ENCODE assay signal across 8 mouse cellular contexts in genomic region chr2:5950766-5951595, GRCm38 (mm10). TPM values are rescaled to one million over a fixed set of nuclear protein-coding genes. Genes with fewer than 3 reads are reported as not detected.
A peak's percentile ranks its signal among the peaks of the same experiment; 100 is the strongest.
DNase-seq lines count a peak whose midpoint lies in the region; ATAC-seq and TF ChIP-seq lines count a peak whose summit lies in the region.

Gene Upf2, plus strand, starts transcription at chr2:5951469.

- peak within 1 kb of the TSS; percentile 97 for H3K27ac ChIP-seq in forebrain, embryonic 10.5 days
- peak within 1 kb of the TSS; percentile 87 for H3K27ac ChIP-seq in heart, embryonic 15.5 days
- peak within 1 kb of the TSS; percentile 60 for H3K27ac ChIP-seq in liver, embryonic 14.5 days
- H3K27ac ChIP-seq in neural tube, embryonic 11.5 days (ENCODE audit: low read depth, low read length), result peak within 1 kb of the TSS; percentile 73
- H3K27ac ChIP-seq in stomach, postnatal 0 days (replicated peaks), result peak within 1 kb of the TSS; percentile 92

- H3K4me2 ChIP-seq in heart, embryonic 15.5 days, result peak within 1 kb of the TSS; percentile 87
- peak within 1 kb of the TSS; percentile 79 for H3K4me2 ChIP-seq in liver, embryonic 14.5 days (ENCODE audit: low read depth)
- peak within 1 kb of the TSS; percentile 79 for H3K4me2 ChIP-seq in neural tube, embryonic 11.5 days (ENCODE audit: low read depth)
- peak within 1 kb of the TSS; percentile 84 for H3K4me2 ChIP-seq in stomach, postnatal 0 days (replicated peaks; ENCODE audit: low read depth)

- peak within 1 kb of the TSS; percentile 98 for H3K4me3 ChIP-seq in forebrain, embryonic 10.5 days
- peak within 1 kb of the TSS; percentile 99 for H3K4me3 ChIP-seq in heart, embryonic 15.5 days
- H3K4me3 ChIP-seq in liver, embryonic 14.5 days (ENCODE audit: insufficient read depth in 1 of 2, low read depth in 2 of 2, low read length in 2 of 2), result peak within 1 kb of the TSS; percentile 89 to 100
- H3K4me3 ChIP-seq in neural tube, embryonic 11.5 days (ENCODE audit: low read depth, low read length), result peak within 1 kb of the TSS; percentile 98
- peak within 1 kb of the TSS; percentile 99 for H3K4me3 ChIP-seq in stomach, postnatal 0 days (ENCODE audit: low read depth, low read length)

- no peak for TF ChIP-seq CTCF in liver, embryonic 14.5 days (IDR thresholded peaks at IDR 0.05; ENCODE audit: low read depth)
- 0 out of 2 replicates have a peak, but pooled peaks have one; percentile 25 for TF ChIP-seq CTCF in stomach, postnatal 0 days (IDR thresholded peaks at IDR 0.05; ENCODE audit: low read depth)

- ATAC-seq in heart, embryonic 15.5 days (replicated peaks; ENCODE audit: insufficient number of reproducible peaks, insufficient read depth, low FRiP score, low read depth), result peak; percentile 95
- ATAC-seq in liver, embryonic 14.5 days (ENCODE audit: insufficient read depth), result peak; percentile 96
- peak; percentile 93 for ATAC-seq in neural tube, embryonic 11.5 days (ENCODE audit: insufficient read depth, low FRiP score, low TSS enrichment)
- peak; percentile 96 for ATAC-seq in stomach, postnatal 0 days (ENCODE audit: low FRiP score, low TSS enrichment)

- no peaks in the 10 kb centered on the region for H3K27me3 ChIP-seq in forebrain, embryonic 10.5 days (ENCODE audit: poor library complexity, severe bottlenecking)
- no peaks in the 10 kb centered on the region for H3K27me3 ChIP-seq in heart, embryonic 15.5 days
- H3K27me3 ChIP-seq in liver, embryonic 14.5 days (ENCODE audit: control insufficient read depth, insufficient read depth, low read length), result no peaks in the 10 kb centered on the region
- H3K27me3 ChIP-seq in neural tube, embryonic 11.5 days (ENCODE audit: control insufficient read depth, insufficient read depth, low read length), result no peaks in the 10 kb centered on the region
- no peaks in the 10 kb centered on the region for H3K27me3 ChIP-seq in stomach, postnatal 0 days (ENCODE audit: control insufficient read depth, insufficient read depth, low read length)

- peaks cover 17% of the 10 kb centered on the region for H3K4me1 ChIP-seq in forebrain, embryonic 10.5 days
- peaks cover 11% of the 10 kb centered on the region for H3K4me1 ChIP-seq in heart, embryonic 15.5 days (replicated peaks)
- H3K4me1 ChIP-seq in liver, embryonic 14.5 days (replicated peaks; ENCODE audit: control insufficient read depth in 2 of 2, insufficient read depth in 2 of 2, low read length in 1 of 2), result peaks cover 6 to 16% of the 10 kb centered on the region in 2 experiments
- H3K4me1 ChIP-seq in neural tube, embryonic 11.5 days (ENCODE audit: control insufficient read depth, insufficient read depth, low read length), result no peaks in the 10 kb centered on the region
- H3K4me1 ChIP-seq in stomach, postnatal 0 days (replicated peaks; ENCODE audit: control insufficient read depth, insufficient read depth), result no peaks in the 10 kb centered on the region

- WGBS in forebrain, embryonic 10.5 days, result 0% methylated on average over 39 of the region's 54 CpGs
- under 1% methylated on average over 44 of the region's 54 CpGs for WGBS in heart, embryonic 15.5 days
- under 1% methylated on average over 44 of the region's 54 CpGs for WGBS in liver, embryonic 14.5 days (ENCODE audit: insufficient replicate concordance)
- under 1% methylated on average over 40 of the region's 54 CpGs for WGBS in neural tube, embryonic 11.5 days
- WGBS in stomach, postnatal 0 days, result under 1% methylated on average over 47 of the region's 54 CpGs

- H3K36me3 ChIP-seq in forebrain, embryonic 10.5 days (replicated peaks), result no peaks in the 10 kb centered on the region
- H3K36me3 ChIP-seq in heart, embryonic 15.5 days, result no peaks in the 10 kb centered on the region
- H3K36me3 ChIP-seq in liver, embryonic 14.5 days (replicated peaks; ENCODE audit: control insufficient read depth, insufficient read depth, low read depth), result no peaks in the 10 kb centered on the region
- no peaks in the 10 kb centered on the region; the same call in 1 of the 2 replicates for H3K36me3 ChIP-seq in neural tube, embryonic 11.5 days (ENCODE audit: control insufficient read depth, insufficient read depth, low read length)
- no peaks in the 10 kb centered on the region for H3K36me3 ChIP-seq in stomach, postnatal 0 days (ENCODE audit: control insufficient read depth, insufficient read depth, low read length)

- DNase-seq in CD8-positive naive resting alpha-beta T cell, adult 2 months (ENCODE audit: low read depth in 2 of 2, low spot score in 2 of 2), result peak; percentile 91 to 93
- DNase-seq in c-Kit-positive CD71-negative TER-119-negative erythroid progenitor cells, embryonic 14.5 days (ENCODE audit: low read depth), result peak; percentile 94
- DNase-seq in forebrain, embryonic 10.5 days (ENCODE audit: extremely low spot score, low spot score), result peak; percentile 93
- peak; percentile 97 to 98 for DNase-seq in kidney, postnatal 25 days
- DNase-seq in liver, embryonic 14.5 days (ENCODE audit: low read depth in 3 of 3, low spot score in 3 of 3), result peak; percentile 91 to 94 (median 92)
- peak; percentile 96 for DNase-seq in neural tube, embryonic 11.5 days (ENCODE audit: low spot score)
- DNase-seq in stomach, postnatal 0 days (ENCODE audit: low spot score), result peak; percentile 96

- TF ChIP-seq EP300 in liver, embryonic 14.5 days (IDR thresholded peaks at IDR 0.05; ENCODE audit: low read depth), result peak; percentile 80
- TF ChIP-seq EP300 in stomach, postnatal 0 days (optimal IDR thresholded peaks at IDR 0.05), result peak; percentile 98

- no peaks in the 10 kb centered on the region for H3K9me3 ChIP-seq in forebrain, embryonic 10.5 days
- no peaks in the 10 kb centered on the region for H3K9me3 ChIP-seq in heart, embryonic 15.5 days (replicated peaks)
- H3K9me3 ChIP-seq in liver, embryonic 14.5 days (ENCODE audit: control insufficient read depth, low read length), result no peaks in the 10 kb centered on the region
- no peaks in the 10 kb centered on the region for H3K9me3 ChIP-seq in neural tube, embryonic 11.5 days (ENCODE audit: control insufficient read depth, low read length)
- H3K9me3 ChIP-seq in stomach, postnatal 0 days (ENCODE audit: control insufficient read depth, low read length), result no peaks in the 10 kb centered on the region

- peak within 1 kb of the TSS; percentile 91 for H3K9ac ChIP-seq in heart, embryonic 15.5 days
- H3K9ac ChIP-seq in liver, embryonic 14.5 days (replicated peaks), result peak within 1 kb of the TSS; percentile 96
- peak within 1 kb of the TSS; percentile 91 for H3K9ac ChIP-seq in neural tube, embryonic 11.5 days (ENCODE audit: low read length)
- H3K9ac ChIP-seq in stomach, postnatal 0 days (ENCODE audit: low read length), result peak within 1 kb of the TSS; percentile 95

RNA-seq across cellular contexts. Expression of gene Upf2, which starts in this region (rescaled TPM):
- polyA plus RNA-seq in forebrain, embryonic 10.5 days (2016; fragmentation: Nextera tagmentation; extraction: Ambion mirVana), result 11.1 and 11.5 TPM in 2 replicates
- 5.4 and 6.4 TPM in 2 replicates for polyA plus RNA-seq in heart, embryonic 15.5 days (2015; fragmentation: Nextera tagmentation; extraction: Ambion mirVana)
- polyA plus RNA-seq in liver, embryonic 14.5 days (2012; rRNA removed), result 4.5 and 6.8 TPM in 2 replicates
- polyA plus RNA-seq in liver, embryonic 14.5 days (2014; fragmentation: Nextera tagmentation; extraction: Ambion mirVana), result 3.7 and 3.8 TPM in 2 replicates
- polyA plus RNA-seq in neural tube, embryonic 11.5 days (2014; fragmentation: Nextera tagmentation; extraction: Ambion mirVana), result 11.9 and 12.3 TPM in 2 replicates
- polyA plus RNA-seq in stomach, postnatal 0 days (2015; fragmentation: Nextera tagmentation; extraction: Ambion mirVana), result 4.9 and 5.3 TPM in 2 replicates

Comparison
In these comparisons a context has a peak if more than half of its experiments do, and no peak if none do; other contexts are left out.
1. Peak in every context shown above with its lines: DNase-seq, ATAC-seq, H3K4me3 ChIP-seq and H3K27ac ChIP-seq.